In genomic region chr8:11534494-11534893, GRCm38 (mm10) we compare ENCODE assay signal across 29 mouse cellular contexts. TPM values are rescaled to one million over a fixed set of nuclear protein-coding genes. Genes with fewer than 3 reads are reported as not detected.
DNase-seq lines count a peak whose midpoint lies in the region; ATAC-seq and TF ChIP-seq lines count a peak whose summit lies in the region.
"Had no signal": no experiment of that assay in that cellular context is flagged by ENCODE, and none has a peak within 500 bp of the region (broad histone marks: within the 10 kb centered on the region; RNA-seq: fewer than 3 reads in every experiment).

No protein-coding gene starts in this region.

- no peaks in the 10 kb centered on the region for H3K27me3 ChIP-seq in E14TG2a.4 (ENCODE audit: insufficient read depth, low read length)
- no peaks in the 10 kb centered on the region for H3K27me3 ChIP-seq in forebrain, embryonic 11.5 days (ENCODE audit: control insufficient read depth, insufficient read depth, low read length)
- H3K27me3 ChIP-seq in forebrain, embryonic 16.5 days (replicated peaks; ENCODE audit: control insufficient read depth, insufficient read depth, low read length), result no peaks in the 10 kb centered on the region
- H3K27me3 ChIP-seq: CH12.LX; embryonic facial prominence, embryonic 15.5 days; heart, embryonic 13.5 days; hindbrain, embryonic 15.5 days; kidney, embryonic 15.5 days; liver, embryonic 12.5 days; stomach, embryonic 15.5 days had no signal

- H3K36me3 ChIP-seq in E14TG2a.4 (ENCODE audit: insufficient read depth, low read length), result peaks cover 74% of the 10 kb centered on the region
- 0 out of 2 replicates have a peak, but pooled peaks cover 2% of the 10 kb centered on the region for H3K36me3 ChIP-seq in forebrain, embryonic 11.5 days (ENCODE audit: control insufficient read depth, insufficient read depth, low read length)
- peaks cover 6% of the 10 kb centered on the region for H3K36me3 ChIP-seq in forebrain, embryonic 16.5 days (ENCODE audit: control insufficient read depth, insufficient read depth)

- no peak for DNase-seq in frontal cortex, postnatal 10 days (ENCODE audit: low spot score in 2 of 2)
- DNase-seq in forebrain, embryonic 11.5 days (ENCODE audit: low spot score), result peak; percentile 54
- no peak for DNase-seq in urinary bladder, postnatal 25 days (ENCODE audit: low spot score)
- DNase-seq: adrenal gland, postnatal 14 days; cerebellum, adult 8-10 months; cerebellum, postnatal 25 days; heart, postnatal 14 days; kidney, adult 18-20 months; kidney, postnatal 25 days; left cerebral cortex, postnatal 4 days; liver, postnatal 0 days; right cerebral cortex, postnatal 25 days had no signal

- peak overlapping the region; percentile 59 for H3K4me3 ChIP-seq in E14TG2a.4 (replicated peaks; ENCODE audit: low read length)
- H3K4me3 ChIP-seq in forebrain, embryonic 11.5 days (ENCODE audit: low read depth, low read length), result no peak overlapping the region
- no peak overlapping the region for H3K4me3 ChIP-seq in forebrain, embryonic 16.5 days (replicated peaks; ENCODE audit: low read length)
- H3K4me3 ChIP-seq: embryonic facial prominence, embryonic 10.5 days; embryonic facial prominence, embryonic 15.5 days; heart, embryonic 13.5 days; hindbrain, embryonic 10.5 days; hindbrain, embryonic 15.5 days; kidney, embryonic 15.5 days; liver, embryonic 12.5 days; stomach, embryonic 15.5 days had no signal

- peaks cover 82% of the 10 kb centered on the region for H3K4me1 ChIP-seq in E14TG2a.4 (replicated peaks; ENCODE audit: low read depth, low read length)
- peaks cover 11% of the 10 kb centered on the region; the same call in 1 of the 2 replicates for H3K4me1 ChIP-seq in forebrain, embryonic 11.5 days (replicated peaks; ENCODE audit: control insufficient read depth, insufficient read depth, low read length)
- peaks cover 8% of the 10 kb centered on the region; the same call in 1 of the 2 replicates for H3K4me1 ChIP-seq in forebrain, embryonic 16.5 days (replicated peaks; ENCODE audit: control insufficient read depth, insufficient read depth, low read length)
- H3K4me1 ChIP-seq: embryonic facial prominence, embryonic 15.5 days; heart, embryonic 13.5 days; hindbrain, embryonic 15.5 days; kidney, embryonic 15.5 days; stomach, embryonic 15.5 days had no signal

- H3K4me2 ChIP-seq in forebrain, embryonic 11.5 days (ENCODE audit: low read depth, low read length, severe bottlenecking), result no peak overlapping the region
- no peak overlapping the region for H3K4me2 ChIP-seq in forebrain, embryonic 16.5 days (ENCODE audit: low read length)
- H3K4me2 ChIP-seq: embryonic facial prominence, embryonic 15.5 days; heart, embryonic 13.5 days; hindbrain, embryonic 15.5 days; kidney, embryonic 15.5 days; liver, embryonic 12.5 days; stomach, embryonic 15.5 days had no signal

- no peak for TF ChIP-seq CTCF in E14TG2a.4 (conservative IDR thresholded peaks at IDR 0.05; ENCODE audit: low read length)

- WGBS in forebrain, embryonic 11.5 days, result 12% methylated on average over 9 of the region's 9 CpGs
- 12% methylated on average over 9 of the region's 9 CpGs for WGBS in forebrain, embryonic 16.5 days

- H3K9me3 ChIP-seq in E14TG2a.4 (ENCODE audit: low read length), result no peaks in the 10 kb centered on the region
- H3K9me3 ChIP-seq in forebrain, embryonic 11.5 days (ENCODE audit: control insufficient read depth, low read length), result no peaks in the 10 kb centered on the region
- no peaks in the 10 kb centered on the region for H3K9me3 ChIP-seq in forebrain, embryonic 16.5 days (ENCODE audit: control insufficient read depth, low read length)
- H3K9me3 ChIP-seq: embryonic facial prominence, embryonic 15.5 days; G1E; hindbrain, embryonic 15.5 days; kidney, embryonic 15.5 days; liver, embryonic 12.5 days; stomach, embryonic 15.5 days had no signal

- no peak overlapping the region for H3K9ac ChIP-seq in forebrain, embryonic 11.5 days (ENCODE audit: low read length)
- H3K9ac ChIP-seq in forebrain, embryonic 16.5 days (replicated peaks; ENCODE audit: low read depth, low read length), result no peak overlapping the region
- H3K9ac ChIP-seq: embryonic facial prominence, embryonic 15.5 days; heart, embryonic 13.5 days; hindbrain, embryonic 15.5 days; kidney, embryonic 15.5 days; liver, embryonic 12.5 days; liver, postnatal 0 days; stomach, embryonic 15.5 days had no signal

- 0 out of 2 replicates have a peak, but pooled peaks have one; percentile 28 for ATAC-seq in frontal cortex, adult (ENCODE audit: low TSS enrichment)
- ATAC-seq in forebrain, embryonic 11.5 days (replicated peaks; ENCODE audit: low FRiP score), result peak; percentile 63; the same call in 1 of the 2 replicates
- ATAC-seq in forebrain, embryonic 16.5 days, result peak; percentile 33; the same call in 1 of the 2 replicates
- ATAC-seq in cerebellum, adult (ENCODE audit: insufficient number of reproducible peaks, low FRiP score, low TSS enrichment), result no peak
- ATAC-seq: inflammation-experienced regulatory T-cells, adult 6 months; liver, embryonic 12.5 days; liver, postnatal 0 days had no signal

- H3K27ac ChIP-seq in forebrain, embryonic 11.5 days (ENCODE audit: low read depth, low read length), result no peak overlapping the region
- no peak overlapping the region for H3K27ac ChIP-seq in forebrain, embryonic 16.5 days (ENCODE audit: low read length)
- H3K27ac ChIP-seq: embryonic facial prominence, embryonic 10.5 days; embryonic facial prominence, embryonic 15.5 days; heart, embryonic 13.5 days; hindbrain, embryonic 10.5 days; hindbrain, embryonic 15.5 days; kidney, embryonic 15.5 days; liver, embryonic 12.5 days; macrophage; stomach, embryonic 15.5 days had no signal

RNA-seq across cellular contexts. Expression of gene Cars2, which starts 16.1 kb away (rescaled TPM):
- polyA plus RNA-seq in forebrain, embryonic 11.5 days (2014; fragmentation: Nextera tagmentation; extraction: Ambion mirVana), result 19.9 and 21.6 TPM in 2 replicates
- polyA plus RNA-seq in forebrain, embryonic 16.5 days (2015; fragmentation: Nextera tagmentation; extraction: Ambion mirVana), result 29.1 and 34.1 TPM in 2 replicates

RNA-seq across cellular contexts. Expression of gene Ing1, which starts 20.9 kb away (rescaled TPM):
- polyA plus RNA-seq in forebrain, embryonic 11.5 days (2014; fragmentation: Nextera tagmentation; extraction: Ambion mirVana), result 42.9 and 46.8 TPM in 2 replicates
- polyA plus RNA-seq in forebrain, embryonic 16.5 days (2015; fragmentation: Nextera tagmentation; extraction: Ambion mirVana), result 42.9 and 45.4 TPM in 2 replicates

RNA-seq across cellular contexts. Expression of gene Naxd, which starts 37.2 kb away (rescaled TPM):
- 99.2 and 110 TPM in 2 replicates for polyA plus RNA-seq in forebrain, embryonic 11.5 days (2014; fragmentation: Nextera tagmentation; extraction: Ambion mirVana)
- 148 and 168 TPM in 2 replicates for polyA plus RNA-seq in forebrain, embryonic 16.5 days (2015; fragmentation: Nextera tagmentation; extraction: Ambion mirVana)

RNA-seq across cellular contexts. Expression of gene Rab20, which starts 56.0 kb away (rescaled TPM):
- polyA plus RNA-seq in forebrain, embryonic 11.5 days (2014; fragmentation: Nextera tagmentation; extraction: Ambion mirVana), result 0.53 and 0.75 TPM in 2 replicates
- polyA plus RNA-seq in forebrain, embryonic 16.5 days (2015; fragmentation: Nextera tagmentation; extraction: Ambion mirVana), result 0.63 and 0.77 TPM in 2 replicates
- polyA plus RNA-seq: G1E; neural tube, embryonic 14.5 days had no signal
